Mouse (Mus musculus) cerebellum, adult 11-12 months (tissue): ENCODE measurements at regions not wholly inside any gene's neighbourhood (a gene's known extent, or its start where the extent isn't known, plus 50 kb on each side); places are given as distances from the start of the nearest gene placed in this dataset.

Experiments
- DNase-seq: peaks from one replicate; pipeline ENCODE4 v3.0.0; 2022

DNA sequence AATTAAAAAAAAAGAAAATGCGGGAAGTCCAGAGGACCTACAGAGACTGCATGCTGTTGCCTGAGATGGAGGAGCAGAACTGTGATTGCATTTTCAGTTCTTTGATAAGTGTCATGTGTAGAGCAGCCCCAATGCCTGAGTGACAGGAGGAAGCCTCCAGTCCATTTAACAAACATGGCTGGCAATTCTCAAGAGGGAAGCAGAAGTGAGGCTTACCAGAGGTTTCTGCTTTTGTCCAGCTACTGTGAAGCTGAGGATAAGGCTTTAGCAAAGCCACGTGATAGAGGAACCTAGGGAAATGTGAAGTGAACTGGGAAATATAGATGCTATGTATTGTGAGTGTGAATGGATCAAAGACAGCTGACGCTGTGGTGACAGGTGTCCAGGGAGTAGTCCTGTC lies 56.6 kb downstream of the Sucnr1 start:
- DNase-seq: no peak

DNA sequence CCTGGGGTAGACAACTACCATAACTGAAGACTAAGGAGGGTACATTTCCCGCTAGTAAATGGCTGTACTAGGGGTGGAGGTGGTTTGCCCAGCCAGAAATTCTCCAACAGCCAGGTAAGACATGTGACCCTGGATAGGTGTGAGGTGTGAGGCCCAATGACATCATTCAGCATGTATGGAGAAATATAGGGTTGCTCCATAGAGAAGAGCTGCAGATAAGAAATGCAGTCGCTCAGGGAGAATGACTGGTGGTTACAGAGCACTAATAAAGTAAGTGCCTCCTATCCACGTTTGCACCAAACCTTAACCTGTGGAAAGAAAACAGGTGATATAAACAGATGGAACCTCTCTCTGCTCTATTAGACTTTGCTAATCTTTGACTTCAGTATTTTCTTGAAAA lies 78.2 kb downstream of the Sucnr1 start:
- no peak for DNase-seq

DNA sequence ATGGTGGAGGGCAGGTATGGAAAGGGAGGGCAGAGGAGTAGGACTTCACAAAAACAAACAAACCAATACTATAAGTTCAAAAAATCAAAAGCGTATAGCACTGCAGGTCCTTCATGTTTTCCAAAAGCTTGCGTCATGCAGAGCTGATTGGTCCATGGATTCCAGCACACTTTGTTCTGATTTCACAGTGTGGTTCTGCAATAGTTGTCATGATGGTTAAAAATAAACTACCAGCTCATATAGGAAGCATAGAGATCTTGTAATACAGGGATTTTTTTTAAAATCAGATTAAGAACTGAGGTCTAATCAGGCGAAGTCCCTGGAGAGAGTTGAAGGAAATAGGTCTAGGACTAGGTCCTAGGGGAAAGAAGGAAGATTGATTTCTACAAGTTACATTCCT lies 86.0 kb downstream of the Sucnr1 start:
- DNase-seq: no peak

DNA sequence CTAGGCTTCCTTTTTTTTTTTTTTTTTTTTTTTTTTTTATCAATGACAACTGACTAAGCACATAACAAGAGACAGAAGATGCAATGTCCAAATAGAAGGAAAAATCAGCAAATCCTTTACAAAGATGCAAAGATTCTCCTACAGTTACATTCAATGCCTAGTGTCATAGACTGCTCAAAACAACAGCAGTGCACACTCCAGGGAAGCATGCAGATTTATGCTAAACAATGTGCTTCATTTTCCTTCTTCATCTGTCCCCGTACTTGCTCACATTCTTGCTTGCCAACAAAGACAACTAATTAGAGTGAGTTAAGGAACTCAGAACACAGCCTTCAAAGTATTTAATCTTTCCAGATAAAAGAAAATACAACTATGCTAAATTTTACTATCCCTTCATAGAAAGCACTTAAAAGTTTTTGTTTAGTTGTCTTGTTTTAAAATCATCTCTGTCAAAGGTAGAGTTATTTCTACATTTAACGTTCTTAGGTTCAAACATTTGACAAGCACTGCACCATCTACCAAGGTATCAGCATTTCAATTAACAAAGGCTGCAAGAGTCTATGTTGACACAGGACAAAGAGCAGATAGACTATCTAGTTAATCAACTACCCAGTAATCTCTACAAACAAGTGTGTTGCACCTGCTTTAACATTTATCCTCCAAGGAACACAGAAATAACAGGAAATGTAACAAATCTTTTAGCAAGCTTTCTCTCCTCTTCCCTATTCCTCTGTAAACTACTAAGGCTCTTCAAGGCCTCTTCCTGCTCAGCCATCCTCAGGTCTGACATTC lies 86.7 kb downstream of the Sucnr1 start:
- no peak for DNase-seq

DNA sequence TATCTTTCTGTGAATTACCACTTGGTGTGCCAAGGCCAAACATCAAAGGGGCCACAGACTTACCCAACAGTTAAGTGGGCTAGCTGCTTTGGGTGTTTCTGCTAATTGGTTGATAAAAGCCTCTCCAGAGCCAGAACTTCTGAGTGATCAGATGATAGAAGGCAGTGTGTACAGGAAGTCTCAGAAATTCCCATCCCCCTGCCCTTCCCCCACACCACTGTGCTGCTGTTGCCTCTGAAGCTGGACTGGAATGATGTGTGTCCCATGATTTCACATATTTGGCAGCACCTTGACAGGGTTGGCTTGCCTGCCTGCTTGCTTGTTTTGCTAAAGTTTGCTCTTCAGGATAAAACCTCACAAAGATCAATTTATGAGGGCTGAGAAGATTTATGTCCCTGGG lies 87.9 kb downstream of the Sucnr1 start:
- no peak for DNase-seq

DNA sequence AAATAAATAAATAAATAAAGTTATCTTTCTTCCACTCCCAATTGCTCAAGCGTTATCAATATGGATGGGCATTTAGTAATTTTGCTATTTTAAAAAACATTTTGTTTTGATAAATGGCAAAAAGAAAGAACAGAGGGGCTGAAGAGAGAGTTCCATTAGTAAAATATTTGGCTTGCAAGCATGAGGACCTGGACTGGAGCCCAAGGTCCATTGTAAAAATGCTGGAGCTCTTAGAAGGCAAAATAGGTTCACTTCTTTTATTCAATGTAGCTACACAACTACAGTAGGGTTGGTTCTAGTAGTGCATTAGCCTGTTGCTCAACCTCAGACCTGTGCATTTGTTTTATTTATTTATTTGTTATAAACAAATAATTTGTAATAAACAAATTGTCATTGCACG lies 102.8 kb downstream of the Sucnr1 start:
- no peak for DNase-seq

DNA sequence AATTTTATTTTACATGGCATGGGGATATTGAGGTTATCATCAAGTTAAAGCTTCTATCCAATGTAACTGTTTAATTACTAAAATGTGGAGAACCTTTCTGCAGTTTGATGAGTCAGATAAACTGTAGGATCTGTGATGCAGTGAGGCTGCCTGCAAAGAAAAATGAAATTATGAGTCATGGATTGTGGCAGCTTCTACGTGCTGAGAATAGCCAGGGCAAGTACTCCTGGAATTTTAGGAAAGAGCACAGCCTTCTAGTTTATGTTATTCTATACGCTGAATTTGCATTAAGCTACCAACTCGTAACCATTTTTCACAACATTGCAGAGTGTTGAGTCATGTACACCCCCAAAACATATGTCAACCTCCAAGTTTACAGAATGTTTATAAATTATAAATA lies 114.4 kb downstream of the Sucnr1 start:
- no peak for DNase-seq

GRCm38 (mm10) chr3:60207936-60208335 lies 126.3 kb downstream of the Sucnr1 start:
- DNase-seq: no peak

- DNase-seq: no peak
These were observed 137.3 kb downstream of the Sucnr1 start for GRCm38 (mm10) chr3:60218938-60219337.

GRCm38 (mm10) chr3:60240664-60241063 lies 159.0 kb downstream of the Sucnr1 start:
- no peak for DNase-seq

GRCm38 (mm10) chr3:60266666-60267415 lies 185.2 kb downstream of the Sucnr1 start:
- no peak for DNase-seq

DNA sequence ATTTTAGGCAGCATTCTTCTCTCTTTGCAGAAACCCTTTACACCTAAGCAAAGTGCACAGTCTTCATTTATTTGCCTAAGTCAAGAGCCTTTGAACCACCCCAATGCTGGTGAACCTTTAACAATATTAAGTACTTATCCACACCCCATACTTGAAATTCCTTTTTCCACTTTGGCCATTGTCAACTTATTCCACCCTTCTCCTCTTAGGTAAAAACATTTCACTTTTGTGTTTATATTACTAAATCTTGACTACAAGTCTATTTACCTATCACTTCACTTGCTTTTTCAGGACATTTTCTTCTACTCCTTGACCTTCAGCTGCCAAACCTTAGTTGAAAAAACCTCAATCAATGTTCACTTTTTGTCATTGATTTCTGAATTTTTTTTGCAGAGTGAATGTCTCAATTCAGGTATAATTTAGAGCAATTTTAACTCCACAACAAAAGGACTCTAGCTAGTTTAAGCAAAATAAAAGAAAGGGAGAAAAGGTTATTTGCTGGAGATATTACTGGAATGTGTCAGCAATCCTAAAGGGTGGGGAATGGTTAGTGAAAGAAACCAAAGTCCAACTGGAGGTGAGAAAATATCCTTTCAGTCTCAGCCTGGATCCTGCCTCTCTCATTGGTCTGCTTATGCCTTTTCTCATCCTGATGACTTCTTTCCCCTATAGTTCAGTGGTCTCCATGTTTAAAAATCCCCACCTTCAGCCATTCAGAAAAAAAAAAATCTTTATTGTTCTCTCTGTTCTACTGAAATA lies 185.9 kb downstream of the Sucnr1 start:
- DNase-seq: no peak

GRCm38 (mm10) chr3:60270463-60270862 lies 188.8 kb downstream of the Sucnr1 start:
- no peak for DNase-seq

- DNase-seq: no peak
These were observed 192.1 kb downstream of the Sucnr1 start for GRCm38 (mm10) chr3:60273744-60274143.

DNA sequence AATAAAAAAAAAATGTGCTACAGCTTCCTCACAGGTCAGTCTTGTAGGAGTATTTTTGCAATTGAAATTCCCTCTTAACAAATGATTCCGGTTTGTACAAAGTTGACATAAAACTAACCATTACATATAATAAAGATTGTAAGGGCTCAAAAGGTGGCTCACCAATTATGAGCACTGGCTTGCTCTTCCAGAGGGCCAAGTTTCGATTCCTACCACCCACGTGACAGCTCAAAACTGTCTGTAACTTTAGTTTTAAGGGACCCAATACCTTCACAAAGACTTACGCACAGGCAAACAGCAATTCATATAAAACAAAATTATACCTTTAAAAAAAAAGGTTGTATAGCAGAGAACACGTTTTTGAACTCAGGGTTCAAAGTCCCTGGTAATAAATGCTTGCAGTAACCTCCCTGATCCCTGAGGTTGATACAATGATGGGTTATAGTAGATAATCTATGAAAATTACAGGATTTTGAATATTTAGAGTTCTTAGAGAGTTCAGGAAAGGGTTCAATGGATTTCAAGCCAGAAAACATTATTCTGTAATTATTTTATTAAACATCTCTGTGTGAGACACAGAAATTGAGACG lies 193.7 kb downstream of the Sucnr1 start:
- DNase-seq: no peak

- no peak for DNase-seq
These were observed 194.8 kb upstream of the Mbnl1 start for GRCm38 (mm10) chr3:60277791-60278190.

GRCm38 (mm10) chr3:60281229-60281628 lies 191.4 kb upstream of the Mbnl1 start:
- no peak for DNase-seq

GRCm38 (mm10) chr3:60281959-60282495 lies 190.6 kb upstream of the Mbnl1 start:
- DNase-seq: no peak

GRCm38 (mm10) chr3:60292142-60292541 lies 180.5 kb upstream of the Mbnl1 start:
- DNase-seq: no peak

DNA sequence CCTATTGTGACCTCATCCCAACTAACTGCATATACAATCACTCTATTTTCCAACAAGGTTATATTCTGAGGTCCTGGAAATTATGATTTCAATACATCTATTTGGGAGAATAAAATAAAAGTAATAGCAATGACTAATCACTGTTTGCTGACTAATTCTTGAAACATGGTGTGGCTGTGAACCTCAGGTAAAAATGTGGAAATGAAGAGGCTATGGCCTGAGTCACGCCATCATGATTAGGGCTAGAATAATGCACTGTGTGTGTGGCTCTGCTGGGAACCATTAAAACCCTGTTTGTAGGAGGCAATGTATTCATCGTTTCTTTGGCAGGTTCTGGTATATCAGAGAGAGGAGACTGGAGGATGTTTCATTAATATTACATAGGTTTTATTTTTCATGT lies 179.7 kb upstream of the Mbnl1 start:
- no peak for DNase-seq

- DNase-seq: no peak
These were observed 167.2 kb upstream of the Mbnl1 start for GRCm38 (mm10) chr3:60305399-60305798.

DNA sequence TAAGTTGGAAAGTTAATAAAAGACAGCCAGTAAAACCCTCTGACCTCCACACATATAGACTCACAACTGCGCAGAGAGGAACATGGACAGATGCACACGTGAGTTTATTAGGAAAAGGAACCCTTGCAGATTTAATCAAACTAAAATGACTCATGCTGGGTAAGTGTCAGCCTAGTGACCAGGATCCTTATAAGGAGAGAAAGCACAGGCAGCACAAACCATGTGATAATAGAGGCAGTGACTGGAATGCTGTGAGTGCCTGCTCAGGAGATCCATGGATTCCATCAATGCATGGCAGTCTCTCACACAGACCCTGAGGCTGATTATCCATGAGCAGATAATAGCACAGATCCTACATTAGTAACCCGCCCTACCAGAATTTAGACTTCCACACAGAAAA lies 162.2 kb upstream of the Mbnl1 start:
- DNase-seq: no peak

- DNase-seq: no peak
These were observed 161.5 kb upstream of the Mbnl1 start for GRCm38 (mm10) chr3:60311178-60311577.
